Mouse (Mus musculus) heart, embryonic 11.5 days (tissue): ENCODE results near the gene Rad51d. TPM values are rescaled to one million over a fixed set of nuclear protein-coding genes. Genes with fewer than 3 reads are reported as not detected.
A peak's percentile ranks its signal among the peaks of the same experiment; 100 is the strongest.

Source experiments
- ATAC-seq: fragments of 200-750 bp; cut with Nextera tagmentation; replicated peaks from 2 replicates; pipeline ENCODE4 v1.8.0; 2017; ENCODE audit warnings: moderate library complexity; ENCODE audit not compliant: insufficient number of reproducible peaks, low FRiP score, low TSS enrichment
- H3K27ac ChIP-seq: fragments of 300-500 bp; sonication (generic); 2 replicates; pipeline ENCODE4 v1.5.1; 2014; ENCODE audit warnings: mild to moderate bottlenecking, low read depth, low read length
- H3K27me3 ChIP-seq: fragments of 300-500 bp; sonication (generic); 2 replicates; pipeline ENCODE4 v1.6.1; 2014; ENCODE audit warnings: mild to moderate bottlenecking, low read length, mixed read lengths; ENCODE audit not compliant: control insufficient read depth, insufficient read depth
- H3K36me3 ChIP-seq: fragments of 300-500 bp; sonication (generic); 2 replicates; pipeline ENCODE4 v1.6.1; 2014; ENCODE audit warnings: mild to moderate bottlenecking, low read length, moderate library complexity, mixed read lengths; ENCODE audit not compliant: control insufficient read depth, insufficient read depth
- H3K4me1 ChIP-seq: fragments of 300-500 bp; sonication (generic); 2 replicates; pipeline ENCODE4 v1.6.1; 2014; ENCODE audit warnings: low read length; ENCODE audit not compliant: control insufficient read depth, insufficient read depth
- H3K4me2 ChIP-seq: fragments of 300-500 bp; sonication (generic); 2 replicates; pipeline ENCODE4 v1.6.1; 2014; ENCODE audit warnings: mild to moderate bottlenecking, moderate library complexity
- H3K4me3 ChIP-seq: fragments of 300-500 bp; sonication (generic); 2 replicates; pipeline ENCODE4 v1.5.1; 2014; ENCODE audit warnings: low read depth, low read length
- H3K9ac ChIP-seq: fragments of 300-500 bp; sonication (generic); 2 replicates; pipeline ENCODE4 v1.6.1; 2014; ENCODE audit warnings: mild to moderate bottlenecking, low read depth, low read length, moderate library complexity
- H3K9me3 ChIP-seq: fragments of 300-500 bp; sonication (generic); replicated peaks from 2 replicates; pipeline ENCODE4 v1.6.1; 2016; ENCODE audit warnings: low read length; ENCODE audit not compliant: control insufficient read depth
- WGBS: fragments of 180-500 bp; shearing (Covaris S2); extraction: QIAGEN DNeasy Blood & Tissue Kit; methylation state at CpG from one replicate; pipeline ENCODE4 v1.1.7; 2014; ENCODE audit not compliant: insufficient replicate concordance; 5-methylcytosine and 5-hydroxymethylcytosine counted together
- polyA plus RNA-seq: library from polyadenylated mRNA; unstranded; fragments of >200 nt; fragmentation: Nextera tagmentation; extraction: Ambion mirVana; gene quantifications from 2 replicates; pipeline ENCODE4 v1.2.1, GENCODE M21; 2014

Rad51d gene
- polyA plus RNA-seq, 1 experiment from 2014 or later, result 15.3 TPM

DNA sequence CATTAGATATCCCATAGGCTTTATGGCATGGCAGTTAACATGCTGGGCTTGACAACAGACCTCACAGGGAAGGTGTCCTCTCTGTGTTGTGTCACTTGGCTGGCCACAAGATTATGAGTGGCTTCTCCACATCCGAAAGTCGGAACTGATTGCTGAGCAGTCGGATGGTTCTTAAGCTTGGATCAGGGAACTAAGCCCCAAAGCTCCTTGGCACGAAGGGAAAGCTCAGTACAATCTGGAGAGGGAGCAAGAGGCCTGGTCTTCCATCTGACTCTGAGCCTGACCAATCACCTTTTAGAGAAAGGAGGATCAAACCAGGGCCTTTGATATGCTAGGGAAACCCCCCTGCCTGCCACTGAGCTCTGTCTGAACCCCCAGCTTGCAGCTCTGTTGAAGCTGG is 31.3 kb upstream of the Rad51d start:
- Histone ChIP-seq H3K9me3 (no peaks in the 10 kb centered on the region), H3K36me3 (peaks cover 7% of the 10 kb centered on the region; the same call in 1 of the 2 replicates), H3K27me3 (no peaks in the 10 kb centered on the region), H3K4me3 (no peak overlapping the region), H3K9ac (no peak overlapping the region), H3K27ac (no peak overlapping the region), H3K4me2 (no peak overlapping the region), H3K4me1 (peaks cover 8% of the 10 kb centered on the region)
- 68% methylated on average over 4 of the region's 4 CpGs for WGBS
- ATAC-seq, result no peak

GRCm38 (mm10) chr11:82920768-82921167 is 30.4 kb upstream of the Rad51d start:
- ATAC-seq, result no peak
- H3K9me3 ChIP-seq, result no peaks in the 10 kb centered on the region
- peaks cover 8% of the 10 kb centered on the region for H3K4me1 ChIP-seq
- 53% methylated on average over 10 of the region's 10 CpGs for WGBS
- H3K36me3 ChIP-seq, result peaks cover 7% of the 10 kb centered on the region; the same call in 1 of the 2 replicates
- no peak overlapping the region for H3K4me2 ChIP-seq
- no peak overlapping the region for H3K4me3 ChIP-seq
- H3K27me3 ChIP-seq, result no peaks in the 10 kb centered on the region
- H3K27ac ChIP-seq, result no peak overlapping the region
- H3K9ac ChIP-seq, result no peak overlapping the region

DNA sequence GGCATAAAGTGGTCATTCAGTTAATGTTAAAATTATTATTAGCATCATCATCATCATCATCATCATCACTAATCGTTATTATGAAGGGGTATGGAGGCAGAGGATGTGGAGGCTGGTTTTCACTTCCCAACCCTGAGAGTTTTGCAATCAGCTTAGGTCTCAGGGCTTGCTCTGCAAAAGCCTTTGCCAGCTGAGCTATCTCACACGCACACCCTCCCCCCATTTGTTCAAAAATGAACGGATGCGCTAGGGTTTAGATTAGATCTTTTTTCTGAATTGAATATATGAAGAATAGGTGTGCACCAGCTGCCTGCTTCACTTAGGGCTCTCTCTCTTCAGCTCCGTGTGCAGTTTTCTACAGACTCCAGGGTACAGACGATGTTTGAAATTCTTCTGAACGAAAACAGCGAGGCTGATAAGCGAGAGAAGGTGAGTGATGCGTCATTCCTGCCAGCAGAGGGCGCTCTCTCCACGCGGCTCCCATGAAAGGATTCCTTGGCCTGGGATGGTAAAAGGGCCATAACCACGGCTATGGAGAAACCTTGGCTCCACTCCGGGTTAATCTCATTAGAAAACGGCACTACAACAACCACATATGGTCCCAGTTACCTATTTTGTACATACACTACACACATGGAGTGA is 24.4 kb upstream of the Rad51d start:
- H3K27me3 ChIP-seq, result no peaks in the 10 kb centered on the region
- H3K4me1 ChIP-seq, result peaks cover 24% of the 10 kb centered on the region
- H3K4me3 ChIP-seq, result no peak overlapping the region; the same call in 1 of the 2 replicates
- H3K36me3 ChIP-seq, result 0 out of 2 replicates have a peak, but pooled peaks cover 3% of the 10 kb centered on the region
- WGBS, result 8% methylated on average over 16 of the region's 16 CpGs
- H3K9ac ChIP-seq, result no peak overlapping the region
- no peaks in the 10 kb centered on the region for H3K9me3 ChIP-seq
- no peak for ATAC-seq
- no peak overlapping the region for H3K27ac ChIP-seq
- H3K4me2 ChIP-seq, result peak overlapping the region; percentile 69

DNA sequence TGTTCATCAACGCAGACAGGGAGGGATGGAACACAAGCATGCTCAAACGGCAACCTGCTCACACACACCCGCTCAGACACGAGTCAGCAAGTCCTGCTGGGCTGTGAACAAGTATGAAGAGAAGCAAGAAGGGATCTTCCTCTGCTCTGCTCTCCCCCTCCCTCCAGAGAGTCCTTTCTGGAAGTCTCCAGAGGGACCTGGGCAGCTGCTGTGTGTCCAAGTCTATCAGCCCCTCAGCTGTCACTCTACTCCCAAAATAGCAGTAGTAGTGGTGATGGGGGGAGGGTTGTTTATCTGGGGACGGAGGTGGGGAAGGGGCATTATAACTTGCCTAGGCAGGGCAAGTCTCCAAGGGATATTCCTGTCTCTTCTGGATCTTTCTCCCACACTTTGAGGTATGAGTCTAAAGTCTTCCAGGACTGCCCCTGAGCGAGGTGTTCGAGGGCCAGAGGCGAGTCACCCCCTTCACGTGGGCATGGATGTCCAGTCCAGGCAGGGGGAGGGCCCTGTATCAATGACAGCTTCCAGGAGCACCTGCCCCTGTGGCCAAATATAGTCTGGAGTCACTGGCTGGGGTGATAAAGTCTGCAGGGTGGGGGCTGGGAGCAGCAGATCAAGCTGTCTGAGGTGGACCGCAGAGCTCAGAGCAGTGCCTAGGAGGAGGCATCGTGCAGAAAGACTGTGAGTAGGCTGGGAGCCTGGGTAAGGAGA is 20.4 kb upstream of the Rad51d start:
- Histone ChIP-seq H3K36me3 (peaks cover 3% of the 10 kb centered on the region; the same call in 1 of the 2 replicates), H3K9me3 (no peaks in the 10 kb centered on the region), H3K4me2 (peak overlapping the region; percentile 69), H3K4me3 (peak overlapping the region; percentile 55), H3K27me3 (no peaks in the 10 kb centered on the region), H3K9ac (peak overlapping the region; percentile 81), H3K4me1 (peaks cover 35% of the 10 kb centered on the region), H3K27ac (peak overlapping the region; percentile 96)
- ATAC-seq, result peak; percentile 72
- WGBS, result 31% methylated on average over 11 of the region's 11 CpGs

DNA sequence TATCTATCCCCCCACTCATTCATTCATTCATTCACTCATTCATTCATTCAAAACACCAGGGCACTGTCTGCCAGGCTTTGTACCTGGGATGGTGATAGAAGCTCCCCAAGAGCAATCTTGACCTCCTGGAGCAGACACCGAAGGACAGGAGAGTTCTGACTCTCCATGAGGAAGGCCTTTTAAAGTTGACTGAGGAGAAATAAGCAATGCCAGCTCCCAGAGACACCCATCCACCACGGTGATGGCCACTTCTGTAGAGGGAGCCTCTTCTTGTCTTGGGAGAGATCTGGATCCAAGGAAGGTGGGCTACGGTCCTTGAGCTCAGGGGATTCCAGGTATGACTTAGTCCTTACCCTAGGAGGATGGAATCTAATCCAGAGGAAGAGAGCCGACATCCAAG is 19.8 kb upstream of the Rad51d start, which contains the start of gene Unc45b:
Gene Unc45b, plus strand, starts transcription at position 301 of the 400 bp plus-strand sequence.
- no peaks in the 10 kb centered on the region for H3K27me3 ChIP-seq
- H3K9ac ChIP-seq, result peak within 1 kb of the TSS; percentile 81
- peak within 1 kb of the TSS; percentile 55 for H3K4me3 ChIP-seq
- ATAC-seq, result no peak
- peaks cover 35% of the 10 kb centered on the region for H3K4me1 ChIP-seq
- peak within 1 kb of the TSS; percentile 96 for H3K27ac ChIP-seq
- peaks cover 3% of the 10 kb centered on the region; the same call in 1 of the 2 replicates for H3K36me3 ChIP-seq
- peak within 1 kb of the TSS; percentile 69 for H3K4me2 ChIP-seq
- 68% methylated on average over 4 of the region's 4 CpGs for WGBS
- no peaks in the 10 kb centered on the region for H3K9me3 ChIP-seq

- Histone ChIP-seq H3K4me1 (peaks cover 26% of the 10 kb centered on the region), H3K9me3 (no peaks in the 10 kb centered on the region), H3K27me3 (no peaks in the 10 kb centered on the region), H3K4me3 (peak overlapping the region; percentile 86), H3K4me2 (peak overlapping the region; percentile 92), H3K27ac (peak overlapping the region; percentile 41; the same call in 1 of the 2 replicates), H3K9ac (peak overlapping the region; percentile 80), H3K36me3 (peaks cover 13% of the 10 kb centered on the region; the same call in 1 of the 2 replicates)
- WGBS, result 59% methylated on average over 10 of the region's 10 CpGs
- ATAC-seq, result no peak
Measured at GRCm38 (mm10) chr11:82908608-82908989, 18.2 kb upstream of the Rad51d start.

DNA sequence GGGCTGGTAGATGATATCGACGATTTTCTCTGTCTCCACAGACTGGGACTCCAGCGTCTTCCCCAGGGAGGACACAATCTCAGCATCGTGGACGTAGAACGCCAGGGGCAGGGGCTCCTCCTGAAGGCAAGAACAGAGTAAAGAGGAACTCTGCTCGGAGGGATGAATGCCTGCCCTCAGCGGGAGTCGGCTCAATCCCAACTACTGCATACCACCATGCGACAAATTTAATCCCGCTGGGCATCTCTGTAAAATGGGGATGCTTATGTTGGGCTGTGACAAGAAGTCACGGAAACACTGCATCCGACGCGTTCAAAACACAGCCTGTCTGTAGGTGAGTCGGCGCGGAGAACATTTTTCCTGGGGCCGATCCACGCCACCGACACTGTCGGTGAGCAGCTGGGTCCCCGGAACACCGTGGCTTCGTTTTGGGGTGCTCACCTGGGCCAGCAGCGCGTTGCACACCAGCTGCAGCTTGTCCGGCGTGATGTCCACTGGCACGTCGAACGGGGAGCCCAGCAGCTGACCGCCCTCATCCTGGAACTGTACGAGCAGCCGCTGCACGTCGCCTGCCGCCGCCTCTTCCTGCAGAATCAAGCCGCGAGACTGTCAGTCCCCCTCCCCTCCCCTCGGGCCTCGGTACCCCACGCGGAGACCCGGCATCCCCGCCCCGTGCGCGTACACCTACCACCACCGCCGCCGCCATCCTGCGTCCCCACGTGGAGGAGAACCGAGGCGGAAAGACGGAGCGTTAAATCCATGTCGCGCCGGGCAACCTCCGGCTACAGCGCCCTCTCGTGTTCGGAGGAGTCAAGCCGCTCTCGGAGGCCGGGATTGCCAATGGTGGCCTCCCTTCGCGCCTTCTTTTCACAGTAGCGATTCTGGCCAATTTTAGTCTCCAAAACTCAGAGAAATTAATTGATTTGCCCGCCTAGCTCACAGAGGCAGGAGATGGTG is 17.5 kb upstream of the Rad51d start, which contains the start of gene Nle1:
Gene Nle1, minus strand, starts transcription at position 761 of the 957 bp plus-strand sequence.
- Histone ChIP-seq H3K9me3 (no peaks in the 10 kb centered on the region), H3K27ac (peak within 1 kb of the TSS; percentile 41; the same call in 1 of the 2 replicates), H3K4me2 (peak within 1 kb of the TSS; percentile 92), H3K36me3 (peaks cover 13% of the 10 kb centered on the region; the same call in 1 of the 2 replicates), H3K4me1 (peaks cover 22% of the 10 kb centered on the region), H3K27me3 (no peaks in the 10 kb centered on the region), H3K4me3 (peak within 1 kb of the TSS; percentile 86), H3K9ac (peak within 1 kb of the TSS; percentile 80)
- 2% methylated on average over 73 of the region's 73 CpGs for WGBS
- no peak for ATAC-seq

GRCm38 (mm10) chr11:82905816-82906215 is 15.4 kb upstream of the Rad51d start:
- no peak for ATAC-seq
- Histone ChIP-seq H3K27ac (no peak overlapping the region), H3K36me3 (peaks cover 24% of the 10 kb centered on the region), H3K4me3 (no peak overlapping the region), H3K4me2 (no peak overlapping the region), H3K27me3 (no peaks in the 10 kb centered on the region), H3K9me3 (no peaks in the 10 kb centered on the region), H3K4me1 (peaks cover 19% of the 10 kb centered on the region), H3K9ac (no peak overlapping the region)
- WGBS, result 80% methylated on average over 5 of the region's 5 CpGs
